Mouse (Mus musculus): ENCODE data around the gene Ovch2. TPM values are rescaled to one million over a fixed set of nuclear protein-coding genes. Genes with fewer than 3 reads are reported as not detected.
A peak's percentile ranks its signal among the peaks of the same experiment; 100 is the strongest.

Ovch2 gene
- polyA plus RNA-seq, 1 experiment from 2014 or later, result not detected

DNA sequence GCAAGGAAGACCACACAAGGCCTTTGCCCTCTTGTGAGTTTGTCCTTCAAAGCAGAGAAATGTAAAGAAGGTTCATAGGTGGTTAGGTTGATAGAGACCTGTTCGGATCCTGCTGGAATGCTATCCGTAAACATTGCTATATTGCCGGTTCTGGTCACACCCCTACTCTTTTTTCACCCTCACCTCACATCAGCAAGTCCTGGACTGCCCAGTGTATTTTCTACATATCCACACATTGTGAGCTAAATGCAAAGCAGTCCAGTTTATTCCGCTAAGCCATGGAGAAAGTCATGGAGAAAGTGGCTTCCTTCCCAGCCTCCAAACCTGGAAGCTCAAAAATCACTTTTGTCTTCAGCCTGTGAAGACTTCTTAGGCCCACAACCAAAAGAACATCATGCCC, 51.3 kb downstream of the Ovch2 start:
- Histone ChIP-seq H3K36me3 (ENCODE audit: control insufficient read depth, insufficient read depth, low read length) (no peaks in the 10 kb centered on the region), H3K9ac (ENCODE audit: low read depth, low read length) (no peak overlapping the region), H3K4me2 (replicated peaks; ENCODE audit: low read depth, low read length) (no peak overlapping the region), H3K27me3 (ENCODE audit: control insufficient read depth, insufficient read depth, low read length) (no peaks in the 10 kb centered on the region), H3K27ac (ENCODE audit: low read depth, low read length) (no peak overlapping the region), H3K9me3 (ENCODE audit: control insufficient read depth, low read length) (no peaks in the 10 kb centered on the region), H3K4me3 (ENCODE audit: low read depth, low read length) (no peak overlapping the region), H3K4me1 (replicated peaks; ENCODE audit: control insufficient read depth, insufficient read depth, low read length) (no peaks in the 10 kb centered on the region)
- 91% methylated on average over 4 of the region's 4 CpGs for WGBS
- no peak for DNase-seq (ENCODE audit: low spot score)
- no peak for ATAC-seq (ENCODE audit: low FRiP score)

DNA sequence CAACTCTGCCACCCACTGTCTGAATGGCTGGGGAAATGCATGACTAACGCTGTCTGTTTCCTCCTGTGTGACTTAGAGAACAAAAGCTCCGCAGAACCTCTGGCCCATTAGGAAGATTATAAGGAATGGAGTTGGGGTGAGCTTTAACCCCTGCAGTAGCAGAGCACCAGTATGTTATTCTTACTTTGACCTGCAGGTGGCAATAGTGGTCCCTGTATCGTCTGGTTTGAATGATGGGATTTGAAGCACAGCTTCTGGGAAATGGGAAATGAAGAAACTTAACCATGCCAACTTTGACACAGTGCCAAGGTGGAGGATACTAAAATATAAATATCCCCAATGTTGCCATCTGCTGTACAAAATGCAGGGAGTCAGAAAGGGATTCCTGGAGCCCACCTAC, 51.7 kb downstream of the Ovch2 start:
- no peak overlapping the region for H3K9ac ChIP-seq (ENCODE audit: low read depth, low read length)
- WGBS, result 15% methylated on average over 3 of the region's 3 CpGs
- no peak overlapping the region for H3K4me3 ChIP-seq (ENCODE audit: low read depth, low read length)
- no peaks in the 10 kb centered on the region for H3K4me1 ChIP-seq (replicated peaks; ENCODE audit: control insufficient read depth, insufficient read depth, low read length)
- ATAC-seq (ENCODE audit: low FRiP score) (no peak), DNase-seq (ENCODE audit: low spot score) (peak; percentile 80)
- H3K27me3 ChIP-seq (ENCODE audit: control insufficient read depth, insufficient read depth, low read length), result no peaks in the 10 kb centered on the region
- no peak overlapping the region for H3K27ac ChIP-seq (ENCODE audit: low read depth, low read length)
- no peak overlapping the region for H3K4me2 ChIP-seq (replicated peaks; ENCODE audit: low read depth, low read length)
- H3K9me3 ChIP-seq (ENCODE audit: control insufficient read depth, low read length), result no peaks in the 10 kb centered on the region
- no peaks in the 10 kb centered on the region for H3K36me3 ChIP-seq (ENCODE audit: control insufficient read depth, insufficient read depth, low read length)

DNA sequence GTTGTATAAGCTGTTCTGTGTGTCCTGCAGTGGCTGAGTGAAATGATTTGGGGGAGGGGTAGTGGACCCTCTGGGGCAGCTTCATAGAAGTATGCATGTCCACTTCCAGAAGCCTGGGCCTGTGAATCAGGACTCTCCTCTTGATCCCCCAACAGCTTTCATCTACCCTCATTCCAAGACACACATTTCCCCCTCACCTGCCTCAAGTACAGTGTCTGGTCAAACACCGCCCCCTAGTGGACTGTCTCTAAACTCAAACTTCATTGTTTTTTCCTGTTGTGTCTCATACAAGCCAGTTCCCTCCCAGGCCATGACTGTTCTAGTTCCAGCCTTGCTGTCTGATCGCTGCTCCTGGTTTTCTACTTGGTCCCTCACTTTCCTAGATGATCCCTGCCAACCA, 53.1 kb downstream of the Ovch2 start:
- no peaks in the 10 kb centered on the region for H3K27me3 ChIP-seq (ENCODE audit: control insufficient read depth, insufficient read depth, low read length)
- DNase-seq (ENCODE audit: low spot score), result peak; percentile 75
- WGBS, result 23% methylated on average over 2 of the region's 2 CpGs
- no peak overlapping the region for H3K4me2 ChIP-seq (replicated peaks; ENCODE audit: low read depth, low read length)
- no peaks in the 10 kb centered on the region for H3K9me3 ChIP-seq (ENCODE audit: control insufficient read depth, low read length)
- no peaks in the 10 kb centered on the region for H3K4me1 ChIP-seq (replicated peaks; ENCODE audit: control insufficient read depth, insufficient read depth, low read length)
- no peak overlapping the region for H3K9ac ChIP-seq (ENCODE audit: low read depth, low read length)
- H3K27ac ChIP-seq (ENCODE audit: low read depth, low read length), result no peak overlapping the region
- H3K36me3 ChIP-seq (ENCODE audit: control insufficient read depth, insufficient read depth, low read length), result no peaks in the 10 kb centered on the region
- peak; percentile 35; the same call in 1 of the 2 replicates for ATAC-seq (ENCODE audit: low FRiP score)
- no peak overlapping the region for H3K4me3 ChIP-seq (ENCODE audit: low read depth, low read length)

DNA sequence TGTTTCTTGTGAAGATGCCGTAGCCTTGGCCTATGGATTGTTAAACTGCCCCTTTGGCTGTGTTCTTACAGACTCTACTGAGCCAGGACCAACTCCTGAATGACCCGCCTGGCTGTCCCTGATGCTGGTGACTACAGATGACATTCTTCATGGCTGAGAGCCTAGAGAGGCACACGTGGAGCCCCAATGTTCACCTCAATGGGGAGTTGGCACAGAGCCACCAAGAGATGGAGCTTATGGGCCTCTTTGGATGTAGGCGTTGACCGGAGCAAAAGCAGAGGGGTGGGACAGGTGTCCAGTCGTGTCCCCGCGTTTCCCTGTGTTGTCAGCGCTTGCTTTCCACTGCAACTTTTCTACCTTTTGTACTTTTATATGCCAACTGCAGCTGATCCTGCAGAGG, 53.5 kb downstream of the Ovch2 start:
- H3K27me3 ChIP-seq (ENCODE audit: control insufficient read depth, insufficient read depth, low read length), result no peaks in the 10 kb centered on the region
- no peak overlapping the region for H3K4me2 ChIP-seq (replicated peaks; ENCODE audit: low read depth, low read length)
- ATAC-seq (ENCODE audit: low FRiP score) (no peak), DNase-seq (ENCODE audit: low spot score) (no peak)
- H3K9ac ChIP-seq (ENCODE audit: low read depth, low read length), result no peak overlapping the region
- H3K9me3 ChIP-seq (ENCODE audit: control insufficient read depth, low read length), result no peaks in the 10 kb centered on the region
- no peaks in the 10 kb centered on the region for H3K36me3 ChIP-seq (ENCODE audit: control insufficient read depth, insufficient read depth, low read length)
- WGBS, result 87% methylated on average over 9 of the region's 9 CpGs
- H3K4me1 ChIP-seq (replicated peaks; ENCODE audit: control insufficient read depth, insufficient read depth, low read length), result no peaks in the 10 kb centered on the region
- H3K27ac ChIP-seq (ENCODE audit: low read depth, low read length), result no peak overlapping the region
- H3K4me3 ChIP-seq (ENCODE audit: low read depth, low read length), result no peak overlapping the region

DNA sequence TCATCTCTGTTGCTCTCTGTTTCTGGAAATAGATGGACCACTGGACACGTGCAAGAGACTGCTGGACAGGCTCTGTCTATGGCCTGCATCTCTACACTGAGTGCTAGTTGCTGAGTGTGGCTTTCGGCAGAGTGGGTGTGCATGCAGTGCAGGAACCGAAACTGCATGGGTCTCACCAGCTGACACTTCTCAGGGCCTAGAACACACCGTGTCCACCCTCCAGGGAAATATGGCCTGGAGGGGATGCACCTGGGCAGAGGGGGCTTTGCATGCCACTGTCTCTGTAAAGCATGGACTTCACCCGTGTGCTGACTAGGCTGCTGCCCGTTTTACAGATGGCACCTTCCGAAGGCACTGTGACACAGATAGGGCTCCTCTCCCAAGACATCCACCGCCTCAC, 55.0 kb downstream of the Ovch2 start:
- 94% methylated on average over 8 of the region's 8 CpGs for WGBS
- no peaks in the 10 kb centered on the region for H3K36me3 ChIP-seq (ENCODE audit: control insufficient read depth, insufficient read depth, low read length)
- H3K4me2 ChIP-seq (replicated peaks; ENCODE audit: low read depth, low read length), result no peak overlapping the region
- H3K9me3 ChIP-seq (ENCODE audit: control insufficient read depth, low read length), result no peaks in the 10 kb centered on the region
- no peak for DNase-seq (ENCODE audit: low spot score)
- no peaks in the 10 kb centered on the region for H3K4me1 ChIP-seq (replicated peaks; ENCODE audit: control insufficient read depth, insufficient read depth, low read length)
- no peak overlapping the region for H3K27ac ChIP-seq (ENCODE audit: low read depth, low read length)
- no peak for ATAC-seq (ENCODE audit: low FRiP score)
- no peaks in the 10 kb centered on the region for H3K27me3 ChIP-seq (ENCODE audit: control insufficient read depth, insufficient read depth, low read length)
- no peak overlapping the region for H3K4me3 ChIP-seq (ENCODE audit: low read depth, low read length)
- no peak overlapping the region for H3K9ac ChIP-seq (ENCODE audit: low read depth, low read length)

DNA sequence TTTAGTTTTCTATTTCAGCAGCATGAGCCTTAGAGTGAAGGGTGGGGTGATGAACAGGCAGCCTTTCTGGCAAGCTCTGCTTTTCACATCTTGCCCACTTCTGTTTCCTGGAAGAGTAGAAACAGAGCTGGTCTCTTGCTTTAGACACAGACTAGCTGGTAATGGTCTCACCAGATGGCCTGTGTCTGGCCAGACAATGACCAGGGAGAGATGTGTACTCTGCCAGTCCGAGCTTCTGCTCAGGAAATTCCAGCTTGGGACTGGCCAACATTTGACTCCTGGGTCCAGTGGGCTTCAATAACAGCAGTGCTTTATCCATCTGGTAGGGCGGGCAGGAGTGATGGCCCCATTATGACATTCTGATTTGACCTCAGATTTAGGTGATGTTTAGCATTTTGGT, 55.9 kb downstream of the Ovch2 start:
- H3K27ac ChIP-seq (ENCODE audit: low read depth, low read length), result no peak overlapping the region
- no peaks in the 10 kb centered on the region for H3K36me3 ChIP-seq (ENCODE audit: control insufficient read depth, insufficient read depth, low read length)
- WGBS, result 78% methylated on average over 2 of the region's 2 CpGs
- ATAC-seq (ENCODE audit: low FRiP score) (no peak), DNase-seq (ENCODE audit: low spot score) (no peak)
- no peaks in the 10 kb centered on the region for H3K4me1 ChIP-seq (replicated peaks; ENCODE audit: control insufficient read depth, insufficient read depth, low read length)
- no peak overlapping the region for H3K4me3 ChIP-seq (ENCODE audit: low read depth, low read length)
- no peaks in the 10 kb centered on the region for H3K27me3 ChIP-seq (ENCODE audit: control insufficient read depth, insufficient read depth, low read length)
- no peak overlapping the region for H3K9ac ChIP-seq (ENCODE audit: low read depth, low read length)
- H3K4me2 ChIP-seq (replicated peaks; ENCODE audit: low read depth, low read length), result no peak overlapping the region
- H3K9me3 ChIP-seq (ENCODE audit: control insufficient read depth, low read length), result no peaks in the 10 kb centered on the region

DNA sequence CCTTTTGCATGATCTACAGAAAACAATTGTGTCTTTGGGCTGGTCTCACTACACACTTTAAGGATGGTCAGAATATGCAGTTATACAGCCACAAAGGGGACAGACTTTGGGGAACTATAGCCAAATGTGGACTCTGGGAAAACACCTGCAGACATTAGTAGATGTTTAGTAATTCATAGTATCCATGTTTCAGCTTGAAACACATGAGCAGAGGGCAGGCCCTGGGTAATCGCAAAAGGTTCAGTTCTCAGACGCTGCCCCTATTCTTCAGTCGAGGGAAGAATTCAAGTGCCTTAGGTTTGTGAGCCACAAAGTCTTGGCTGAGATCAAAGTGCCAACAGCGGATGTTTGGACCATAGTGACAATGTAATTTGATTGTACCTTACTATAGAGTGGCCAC, 56.6 kb downstream of the Ovch2 start:
- H3K27ac ChIP-seq (ENCODE audit: low read depth, low read length), result no peak overlapping the region
- no peaks in the 10 kb centered on the region for H3K27me3 ChIP-seq (ENCODE audit: control insufficient read depth, insufficient read depth, low read length)
- H3K9me3 ChIP-seq (ENCODE audit: control insufficient read depth, low read length), result no peaks in the 10 kb centered on the region
- H3K4me1 ChIP-seq (replicated peaks; ENCODE audit: control insufficient read depth, insufficient read depth, low read length), result no peaks in the 10 kb centered on the region
- DNase-seq (ENCODE audit: low spot score) (no peak), ATAC-seq (ENCODE audit: low FRiP score) (no peak)
- H3K36me3 ChIP-seq (ENCODE audit: control insufficient read depth, insufficient read depth, low read length), result no peaks in the 10 kb centered on the region
- no peak overlapping the region for H3K4me2 ChIP-seq (replicated peaks; ENCODE audit: low read depth, low read length)
- no peak overlapping the region for H3K9ac ChIP-seq (ENCODE audit: low read depth, low read length)
- 89% methylated on average over 4 of the region's 4 CpGs for WGBS
- no peak overlapping the region for H3K4me3 ChIP-seq (ENCODE audit: low read depth, low read length)

DNA sequence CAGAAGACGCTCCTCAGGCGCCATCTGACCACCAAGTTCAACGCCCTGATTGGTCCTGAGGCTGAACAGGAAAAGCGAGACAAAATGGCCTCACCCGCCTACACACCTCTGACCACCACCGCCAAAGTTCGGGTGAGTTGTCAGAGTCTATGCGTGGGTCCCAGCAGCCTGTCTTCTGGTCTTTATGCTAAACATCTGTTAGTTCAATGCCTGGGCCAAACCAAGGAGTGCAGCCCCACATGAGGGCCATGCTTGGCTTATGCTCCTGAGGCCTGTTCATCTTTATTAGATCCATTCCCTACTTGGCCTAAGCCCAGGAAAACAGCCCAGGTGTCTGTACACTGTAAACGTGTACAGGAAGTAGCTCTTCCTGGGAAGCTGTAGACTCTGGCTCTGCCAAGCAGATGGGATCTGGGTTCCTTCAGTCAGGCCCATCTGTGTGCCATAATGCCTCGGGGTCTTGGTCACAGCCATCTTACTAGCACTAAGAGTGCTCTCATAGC, 58.0 kb downstream of the Ovch2 start:
- no peaks in the 10 kb centered on the region for H3K36me3 ChIP-seq (ENCODE audit: control insufficient read depth, insufficient read depth, low read length)
- 93% methylated on average over 10 of the region's 10 CpGs for WGBS
- H3K9ac ChIP-seq (ENCODE audit: low read depth, low read length), result no peak overlapping the region
- H3K27ac ChIP-seq (ENCODE audit: low read depth, low read length), result no peak overlapping the region
- H3K9me3 ChIP-seq (ENCODE audit: control insufficient read depth, low read length), result no peaks in the 10 kb centered on the region
- H3K27me3 ChIP-seq (ENCODE audit: control insufficient read depth, insufficient read depth, low read length), result no peaks in the 10 kb centered on the region
- H3K4me2 ChIP-seq (replicated peaks; ENCODE audit: low read depth, low read length), result no peak overlapping the region
- no peaks in the 10 kb centered on the region for H3K4me1 ChIP-seq (replicated peaks; ENCODE audit: control insufficient read depth, insufficient read depth, low read length)
- H3K4me3 ChIP-seq (ENCODE audit: low read depth, low read length), result no peak overlapping the region
- DNase-seq (ENCODE audit: low spot score) (no peak), ATAC-seq (ENCODE audit: low FRiP score) (no peak)

DNA sequence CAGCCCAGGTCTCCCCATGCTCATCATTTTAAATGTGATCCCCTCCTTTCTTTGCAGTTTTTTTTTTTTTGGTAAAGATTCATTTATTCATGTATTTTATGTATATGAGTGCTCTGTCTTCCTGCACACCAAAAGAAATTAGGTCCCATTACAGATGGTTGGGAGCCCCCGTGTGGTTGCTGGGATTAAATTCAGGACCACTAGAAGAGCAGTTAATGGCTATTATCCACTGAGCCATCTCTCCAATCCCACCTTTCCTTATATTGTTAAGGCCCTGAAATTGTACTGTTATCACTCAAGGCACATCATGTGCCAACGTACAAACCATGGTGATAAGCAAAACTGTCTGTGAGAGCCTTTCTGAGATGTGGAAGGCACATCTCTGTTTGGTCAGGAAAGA, 62.3 kb downstream of the Ovch2 start:
- Histone ChIP-seq H3K27ac (ENCODE audit: low read depth, low read length) (no peak overlapping the region), H3K9me3 (ENCODE audit: control insufficient read depth, low read length) (no peaks in the 10 kb centered on the region), H3K36me3 (ENCODE audit: control insufficient read depth, insufficient read depth, low read length) (no peaks in the 10 kb centered on the region), H3K4me3 (ENCODE audit: low read depth, low read length) (no peak overlapping the region), H3K4me1 (replicated peaks; ENCODE audit: control insufficient read depth, insufficient read depth, low read length) (no peaks in the 10 kb centered on the region), H3K4me2 (replicated peaks; ENCODE audit: low read depth, low read length) (no peak overlapping the region), H3K9ac (ENCODE audit: low read depth, low read length) (no peak overlapping the region), H3K27me3 (ENCODE audit: control insufficient read depth, insufficient read depth, low read length) (no peaks in the 10 kb centered on the region)
- DNase-seq (ENCODE audit: low spot score) (peak; percentile 42), ATAC-seq (ENCODE audit: low FRiP score) (no peak)
- 46% methylated on average over 2 of the region's 2 CpGs for WGBS

All from hindbrain, embryonic 11.5 days (tissue).